Mouse (Mus musculus): ENCODE results near the gene Mettl21c. TPM values are rescaled to one million over a fixed set of nuclear protein-coding genes. Genes with fewer than 3 reads are reported as not detected.

Mettl21c gene
- polyA plus RNA-seq, 1 experiment, result 0.04 TPM

DNA sequence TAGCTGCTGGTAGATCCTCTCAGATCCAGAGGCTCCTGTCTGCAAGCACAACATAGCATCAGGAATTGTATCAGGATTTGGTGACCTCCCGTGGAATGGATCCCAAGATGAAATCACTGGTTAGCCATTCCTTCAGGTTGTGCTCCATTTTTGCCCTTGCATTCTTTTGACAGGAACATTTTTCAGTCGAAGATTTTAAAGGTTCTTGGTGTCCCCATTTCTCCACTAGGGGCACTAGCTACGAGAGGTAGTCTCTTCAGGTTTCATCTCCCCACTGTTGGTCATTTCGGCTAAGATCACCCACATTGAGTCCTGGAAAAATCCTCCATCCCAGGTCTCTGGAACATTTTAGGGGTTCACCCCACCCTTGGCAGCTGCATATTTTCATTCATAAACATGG is 53.1 kb downstream of the Mettl21c start:
- Histone ChIP-seq H3ac (ENCODE audit: control insufficient read depth, insufficient read length, low read depth) (no peak overlapping the region), H3K79me3 (ENCODE audit: low read depth) (peaks cover 3% of the 10 kb centered on the region), H3K79me2 (ENCODE audit: control insufficient read depth, insufficient read depth) (peaks cover 16% of the 10 kb centered on the region), H3K27me3 (ENCODE audit: control insufficient read depth, insufficient read depth, insufficient read length) (no peaks in the 10 kb centered on the region), H3K36me3 (ENCODE audit: control insufficient read depth, insufficient read depth) (peaks cover 78% of the 10 kb centered on the region), H3K4me3 (ENCODE audit: insufficient read depth, poor library complexity, severe bottlenecking) (no peak overlapping the region)
- TF ChIP-seq FOSL1 (IDR thresholded peaks at IDR 0.05; ENCODE audit: insufficient read depth, low read length, poor library complexity, severe bottlenecking) (no peak), MYOG (IDR thresholded peaks at IDR 0.05; ENCODE audit: control insufficient read depth, extremely low read depth, insufficient read length) (no peak), MAX (IDR thresholded peaks at IDR 0.05) (no peak), CTCF (IDR thresholded peaks at IDR 0.05; ENCODE audit: control insufficient read depth, insufficient read depth, insufficient read length) (no peak), CEBPB (IDR thresholded peaks at IDR 0.05; ENCODE audit: low read depth) (no peak), USF1 (IDR thresholded peaks at IDR 0.05; ENCODE audit: low read depth) (no peak), MYOD1 (IDR thresholded peaks at IDR 0.05; ENCODE audit: control insufficient read depth, insufficient read length, low read depth) (no peak)

DNA sequence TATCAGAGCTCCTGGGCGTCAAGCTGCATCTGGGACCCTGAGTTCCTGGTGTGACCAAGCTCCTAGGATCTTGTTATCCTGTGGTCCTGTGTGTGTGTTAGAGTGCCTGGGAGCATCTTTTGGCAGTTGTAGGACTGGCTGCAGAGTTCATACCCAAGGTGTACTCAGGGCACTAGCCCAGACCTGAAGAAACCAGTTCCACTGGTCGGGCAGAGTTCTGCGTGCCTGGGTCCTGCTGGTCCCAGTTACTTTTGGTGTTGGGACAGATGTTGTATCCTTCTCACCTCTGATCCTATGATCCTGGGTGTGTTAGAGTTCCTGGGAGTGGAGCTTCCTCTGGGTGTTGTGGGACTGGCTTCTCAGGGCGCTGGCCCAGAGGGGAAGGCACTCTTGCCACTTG is 55.5 kb downstream of the Mettl21c start:
- no peaks in the 10 kb centered on the region for H3K27me3 ChIP-seq (ENCODE audit: control insufficient read depth, insufficient read depth, insufficient read length)
- H3K36me3 ChIP-seq (ENCODE audit: control insufficient read depth, insufficient read depth), result peaks cover 80% of the 10 kb centered on the region
- TF ChIP-seq CEBPB (IDR thresholded peaks at IDR 0.05; ENCODE audit: low read depth), result no peak
- TF ChIP-seq MYOG (IDR thresholded peaks at IDR 0.05; ENCODE audit: control insufficient read depth, extremely low read depth, insufficient read length), result no peak
- no peak for TF ChIP-seq CTCF (IDR thresholded peaks at IDR 0.05; ENCODE audit: control insufficient read depth, insufficient read depth, insufficient read length)
- no peak for TF ChIP-seq MYOD1 (IDR thresholded peaks at IDR 0.05; ENCODE audit: control insufficient read depth, insufficient read length, low read depth)
- peaks cover 18% of the 10 kb centered on the region for H3K79me2 ChIP-seq (ENCODE audit: control insufficient read depth, insufficient read depth)
- peaks cover 3% of the 10 kb centered on the region for H3K79me3 ChIP-seq (ENCODE audit: low read depth)
- no peak overlapping the region for H3ac ChIP-seq (ENCODE audit: control insufficient read depth, insufficient read length, low read depth)
- H3K4me3 ChIP-seq (ENCODE audit: insufficient read depth, poor library complexity, severe bottlenecking), result no peak overlapping the region

Other genes with a start within 250 kb of the Mettl21c start
- 38.8 TPM for gene Uxs1, start 192.2 kb downstream of the Mettl21c start, polyA plus RNA-seq (2012; fragmentation: generic; extraction: Trizol)
- 15.8 TPM for gene Tpp2, start 86.4 kb downstream of the Mettl21c start, polyA plus RNA-seq (2012; fragmentation: generic; extraction: Trizol)
- 0.02 TPM for gene Gm8251, start 41.9 kb upstream of the Mettl21c start, polyA plus RNA-seq (2012; fragmentation: generic; extraction: Trizol)
- gene Tex30, start 82.4 kb upstream of the Mettl21c start, polyA plus RNA-seq (2012; fragmentation: generic; extraction: Trizol), result 21.9 TPM
- 16.2 TPM for gene Kdelc1, start 98.8 kb upstream of the Mettl21c start, polyA plus RNA-seq (2012; fragmentation: generic; extraction: Trizol)
- 9.1 TPM for gene Bivm, start 98.9 kb upstream of the Mettl21c start, polyA plus RNA-seq (2012; fragmentation: generic; extraction: Trizol)
- 4.4 TPM for gene Ercc5, start 127.7 kb upstream of the Mettl21c start, polyA plus RNA-seq (2012; fragmentation: generic; extraction: Trizol)
- gene Mettl21e, start 198.9 kb upstream of the Mettl21c start, polyA plus RNA-seq (2012; fragmentation: generic; extraction: Trizol), result not detected